Mouse (Mus musculus): Measurements from ENCODE around the gene Arid1b. TPM values are rescaled to one million over a fixed set of nuclear protein-coding genes. Genes with fewer than 3 reads are reported as not detected.

Arid1b gene
- polyA plus RNA-seq, 1 experiment: 2.6 TPM

DNA sequence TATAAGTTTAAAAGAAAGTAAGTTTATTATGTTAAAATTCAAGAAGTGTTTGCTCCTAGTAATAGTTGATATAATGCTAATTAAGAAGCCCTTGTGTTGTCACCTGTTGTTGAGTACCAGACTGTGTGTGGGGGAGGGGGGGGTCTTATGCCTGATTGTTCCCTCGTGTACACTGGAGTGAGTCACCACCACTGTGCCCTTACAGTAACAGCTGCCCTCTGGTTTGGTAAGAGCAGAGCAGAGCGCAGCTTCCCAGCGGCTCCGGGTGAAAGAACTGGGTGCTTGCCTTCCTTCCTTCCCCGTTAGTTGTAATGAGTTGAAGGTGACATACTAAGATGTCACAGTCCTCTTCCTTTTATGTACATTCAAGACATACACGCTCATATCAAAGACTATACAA, 271.5 kb downstream of the Arid1b start:
- TF ChIP-seq GATA1 (IDR thresholded peaks at IDR 0.05; ENCODE audit: low read length) (no peak), TAL1 (IDR thresholded peaks at IDR 0.05; ENCODE audit: low read length) (no peak)

DNA sequence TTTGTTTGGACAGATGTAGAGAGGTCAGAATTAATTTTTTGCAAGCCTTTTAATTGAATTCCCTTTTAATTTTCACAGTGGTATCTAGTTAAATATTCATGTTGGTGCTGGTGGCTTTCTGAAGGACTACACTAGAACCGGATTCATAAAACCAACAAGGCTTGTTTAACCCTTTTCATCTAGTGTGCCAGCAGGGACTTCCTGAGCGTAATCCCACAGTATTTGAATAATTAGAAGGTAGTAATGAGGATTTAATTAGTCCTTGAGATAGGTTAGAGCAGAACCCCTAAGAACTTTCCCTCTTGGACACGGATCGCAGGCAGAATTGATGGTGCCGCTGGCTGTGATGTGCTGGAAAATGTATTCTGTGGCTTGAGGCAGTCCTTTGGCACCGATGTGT, 273.6 kb downstream of the Arid1b start:
- Histone ChIP-seq H3K36me3 (ENCODE audit: control insufficient read depth) (peaks cover 23% of the 10 kb centered on the region), H3K27me3 (ENCODE audit: control insufficient read depth) (no peaks in the 10 kb centered on the region), H3K9me3 (ENCODE audit: control insufficient read depth, low read length) (no peaks in the 10 kb centered on the region)

More for the DNA sequence above, 271.5 kb downstream of the Arid1b start:
- Histone ChIP-seq H3K4me1 (ENCODE audit: control insufficient read depth) (no peaks in the 10 kb centered on the region), H3K36me3 (ENCODE audit: control insufficient read depth) (peaks cover 21% of the 10 kb centered on the region), H3K9me3 (ENCODE audit: control insufficient read depth, low read length) (no peaks in the 10 kb centered on the region), H3K4me3 (replicated peaks) (no peak overlapping the region), H3K27me3 (ENCODE audit: control insufficient read depth) (no peaks in the 10 kb centered on the region)

DNA sequence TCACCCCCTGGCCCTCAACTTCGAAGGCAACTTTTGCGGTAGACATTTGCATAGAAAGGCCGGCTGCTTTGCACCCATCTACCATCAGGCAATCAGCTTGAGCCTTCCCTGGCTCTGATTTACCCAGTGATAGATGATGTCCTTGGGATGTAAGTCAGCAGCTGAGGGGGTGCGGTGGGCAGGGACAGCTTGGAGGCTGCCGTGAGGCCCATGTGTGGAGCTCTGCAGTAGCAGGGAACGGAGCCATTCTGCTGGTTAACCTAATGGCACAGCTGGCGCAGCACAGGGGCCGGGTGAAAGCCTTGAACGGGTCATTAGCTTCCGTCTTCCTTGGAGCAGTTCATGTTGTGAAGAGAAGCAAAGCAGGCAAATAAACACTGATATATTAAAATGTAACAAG, 275.2 kb downstream of the Arid1b start:
- H3K36me3 ChIP-seq (ENCODE audit: control insufficient read depth): peaks cover 21% of the 10 kb centered on the region
- no peaks in the 10 kb centered on the region for H3K9me3 ChIP-seq (ENCODE audit: control insufficient read depth, low read length)
- H3K4me3 ChIP-seq (replicated peaks): no peak overlapping the region
- H3K4me1 ChIP-seq (ENCODE audit: control insufficient read depth): no peaks in the 10 kb centered on the region
- no peak for TF ChIP-seq GATA1 (IDR thresholded peaks at IDR 0.05; ENCODE audit: low read length)
- no peak for TF ChIP-seq TAL1 (IDR thresholded peaks at IDR 0.05; ENCODE audit: low read length)
- no peaks in the 10 kb centered on the region for H3K27me3 ChIP-seq (ENCODE audit: control insufficient read depth)

More for the DNA sequence above, 273.6 kb downstream of the Arid1b start:
- H3K4me1 ChIP-seq (ENCODE audit: control insufficient read depth): no peaks in the 10 kb centered on the region
- TF ChIP-seq TAL1 (IDR thresholded peaks at IDR 0.05; ENCODE audit: low read length) (no peak), GATA1 (IDR thresholded peaks at IDR 0.05; ENCODE audit: low read length) (no peak)
- no peak overlapping the region for H3K4me3 ChIP-seq (replicated peaks)

DNA sequence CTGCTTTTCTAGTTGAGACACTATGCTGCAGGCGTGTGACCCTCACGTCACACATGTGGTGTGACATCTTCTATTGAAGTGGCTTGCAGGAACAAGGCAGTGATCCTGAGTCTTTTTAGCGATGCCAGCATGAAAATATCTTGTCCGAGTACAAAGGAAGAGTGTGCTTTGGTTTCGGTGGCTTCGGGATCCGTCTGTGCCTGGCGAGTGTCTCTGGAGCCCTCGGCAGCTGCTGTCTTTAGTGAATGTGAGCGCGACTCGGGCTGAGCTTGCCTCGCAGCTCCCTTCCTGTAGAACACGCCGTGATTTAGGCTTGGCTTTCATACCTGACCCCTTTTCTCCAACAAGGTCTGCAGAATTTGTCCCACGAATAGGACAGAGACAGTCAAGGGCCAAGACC, 275.6 kb downstream of the Arid1b start:
- TF ChIP-seq GATA1 (IDR thresholded peaks at IDR 0.05; ENCODE audit: low read length): no peak
- TF ChIP-seq TAL1 (IDR thresholded peaks at IDR 0.05; ENCODE audit: low read length): no peak
- Histone ChIP-seq H3K4me3 (replicated peaks) (no peak overlapping the region), H3K9me3 (ENCODE audit: control insufficient read depth, low read length) (no peaks in the 10 kb centered on the region), H3K36me3 (ENCODE audit: control insufficient read depth) (peaks cover 16% of the 10 kb centered on the region), H3K27me3 (ENCODE audit: control insufficient read depth) (no peaks in the 10 kb centered on the region), H3K4me1 (ENCODE audit: control insufficient read depth) (no peaks in the 10 kb centered on the region)

DNA sequence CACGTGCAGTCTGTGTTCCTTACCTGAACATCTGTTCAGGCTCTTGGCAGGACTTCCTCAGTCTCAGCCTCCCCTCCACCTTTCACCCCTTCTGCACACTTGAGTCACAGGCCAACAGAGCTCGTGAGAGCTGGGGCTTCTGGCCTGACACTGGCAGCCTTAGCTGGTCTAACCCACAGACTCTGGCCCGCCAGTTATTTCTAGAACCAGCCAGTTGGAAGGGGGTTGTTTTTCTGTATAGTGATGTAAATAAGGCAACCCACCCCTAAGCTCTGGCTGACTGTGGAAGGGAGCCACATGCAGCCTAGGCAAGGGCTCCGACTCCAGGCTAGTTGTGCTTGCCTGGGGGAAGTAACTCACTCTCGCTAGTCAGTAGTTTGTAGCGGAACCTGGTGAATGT, 276.7 kb downstream of the Arid1b start:
- Histone ChIP-seq H3K36me3 (ENCODE audit: control insufficient read depth) (peaks cover 12% of the 10 kb centered on the region), H3K27me3 (ENCODE audit: control insufficient read depth) (no peaks in the 10 kb centered on the region), H3K4me1 (ENCODE audit: control insufficient read depth) (no peaks in the 10 kb centered on the region), H3K4me3 (replicated peaks) (no peak overlapping the region), H3K9me3 (ENCODE audit: control insufficient read depth, low read length) (no peaks in the 10 kb centered on the region)
- TF ChIP-seq GATA1 (IDR thresholded peaks at IDR 0.05; ENCODE audit: low read length) (no peak), TAL1 (IDR thresholded peaks at IDR 0.05; ENCODE audit: low read length) (no peak)

DNA sequence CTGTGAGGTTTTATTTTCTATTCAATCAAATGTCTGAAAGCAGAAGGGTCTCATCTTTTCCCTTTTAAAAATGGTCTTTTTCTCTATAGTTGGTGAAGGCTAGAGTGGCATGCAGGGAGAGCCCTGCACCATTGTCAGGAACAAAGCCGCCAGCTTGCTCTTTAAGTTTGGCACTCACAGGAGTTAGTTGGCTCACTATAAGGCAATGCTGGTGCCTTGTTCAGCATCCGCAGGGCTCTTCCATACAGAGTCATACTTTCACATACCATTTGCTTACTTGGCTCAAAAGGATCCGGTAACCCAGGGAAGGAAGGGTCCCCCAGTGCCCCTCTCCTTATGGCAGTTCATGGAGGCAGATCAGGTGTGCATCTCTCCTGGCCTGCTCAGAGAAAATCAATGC, 279.0 kb downstream of the Arid1b start:
- Histone ChIP-seq H3K4me1 (ENCODE audit: control insufficient read depth) (no peaks in the 10 kb centered on the region), H3K9me3 (ENCODE audit: control insufficient read depth, low read length) (no peaks in the 10 kb centered on the region), H3K27me3 (ENCODE audit: control insufficient read depth) (no peaks in the 10 kb centered on the region), H3K36me3 (ENCODE audit: control insufficient read depth) (peaks cover 4% of the 10 kb centered on the region), H3K4me3 (replicated peaks) (no peak overlapping the region)
- TF ChIP-seq TAL1 (IDR thresholded peaks at IDR 0.05; ENCODE audit: low read length) (no peak), GATA1 (IDR thresholded peaks at IDR 0.05; ENCODE audit: low read length) (no peak)

DNA sequence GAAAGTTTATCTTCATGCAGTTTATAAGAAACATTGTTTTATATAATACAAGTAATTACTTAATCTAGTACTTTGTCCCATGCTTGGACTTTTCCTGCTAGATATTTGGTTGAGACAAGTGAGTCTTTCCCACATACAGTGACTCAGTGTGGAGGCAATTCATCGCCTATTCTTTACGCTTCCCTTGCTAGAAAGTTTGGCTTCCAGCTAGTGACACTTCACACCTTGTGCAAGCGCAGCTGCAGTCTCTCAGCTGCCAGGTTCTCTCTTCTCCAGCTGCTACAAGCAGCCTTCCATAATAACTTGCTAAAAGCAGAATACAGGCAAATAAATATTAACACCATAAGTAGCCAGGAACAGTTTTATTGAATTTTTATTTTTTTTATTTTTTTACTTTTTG, 279.6 kb downstream of the Arid1b start:
- no peak for TF ChIP-seq GATA1 (IDR thresholded peaks at IDR 0.05; ENCODE audit: low read length)
- no peak for TF ChIP-seq TAL1 (IDR thresholded peaks at IDR 0.05; ENCODE audit: low read length)
- Histone ChIP-seq H3K4me1 (ENCODE audit: control insufficient read depth) (no peaks in the 10 kb centered on the region), H3K9me3 (ENCODE audit: control insufficient read depth, low read length) (no peaks in the 10 kb centered on the region), H3K27me3 (ENCODE audit: control insufficient read depth) (no peaks in the 10 kb centered on the region), H3K36me3 (ENCODE audit: control insufficient read depth) (peaks cover 4% of the 10 kb centered on the region), H3K4me3 (replicated peaks) (no peak overlapping the region)

DNA sequence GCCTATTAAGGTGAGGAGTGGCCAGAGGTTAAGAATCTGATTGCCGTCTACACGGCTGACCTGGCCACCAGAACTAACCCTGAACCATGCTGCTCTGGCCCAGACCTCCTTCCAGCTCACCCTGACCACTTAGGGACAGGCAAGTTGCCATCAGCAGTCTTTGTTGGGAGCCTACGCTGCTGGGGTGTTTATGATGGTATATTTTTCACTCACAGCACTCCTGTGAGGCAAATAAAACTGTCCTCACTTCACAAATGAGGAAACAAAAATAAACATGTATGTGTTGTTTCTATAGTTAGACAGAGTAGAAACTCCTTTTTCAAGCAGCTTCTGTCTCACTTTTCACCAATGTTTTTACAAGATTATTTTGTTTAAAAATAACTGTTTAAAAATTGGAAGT, 280.3 kb downstream of the Arid1b start:
- H3K36me3 ChIP-seq (ENCODE audit: control insufficient read depth): peaks cover 11% of the 10 kb centered on the region
- H3K4me3 ChIP-seq (replicated peaks): no peak overlapping the region
- no peaks in the 10 kb centered on the region for H3K27me3 ChIP-seq (ENCODE audit: control insufficient read depth)
- TF ChIP-seq TAL1 (IDR thresholded peaks at IDR 0.05; ENCODE audit: low read length) (no peak), GATA1 (IDR thresholded peaks at IDR 0.05; ENCODE audit: low read length) (no peak)
- H3K4me1 ChIP-seq (ENCODE audit: control insufficient read depth): no peaks in the 10 kb centered on the region
- no peaks in the 10 kb centered on the region for H3K9me3 ChIP-seq (ENCODE audit: control insufficient read depth, low read length)

DNA sequence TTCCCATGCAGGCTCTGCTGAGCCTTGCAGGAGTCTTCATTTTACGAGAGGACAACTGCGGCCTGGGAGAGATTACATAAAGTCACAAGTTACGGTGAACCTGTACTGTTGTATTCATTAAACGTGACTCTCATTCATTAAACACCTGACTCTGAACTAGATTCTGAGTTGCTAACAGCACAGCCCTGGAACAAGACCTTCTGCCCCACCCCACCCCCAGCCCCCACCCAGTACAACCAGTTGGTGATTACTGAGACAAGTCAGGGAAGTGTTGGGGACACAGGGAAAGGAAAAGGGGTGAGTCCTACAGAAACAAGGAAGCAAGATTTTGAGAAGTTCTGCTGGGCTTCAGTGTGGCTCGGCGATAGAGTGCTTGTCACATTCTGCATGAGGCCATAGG, 281.6 kb downstream of the Arid1b start:
- TF ChIP-seq GATA1 (IDR thresholded peaks at IDR 0.05; ENCODE audit: low read length) (no peak), TAL1 (IDR thresholded peaks at IDR 0.05; ENCODE audit: low read length) (no peak)
- Histone ChIP-seq H3K9me3 (ENCODE audit: control insufficient read depth, low read length) (no peaks in the 10 kb centered on the region), H3K36me3 (ENCODE audit: control insufficient read depth) (peaks cover 14% of the 10 kb centered on the region)

DNA sequence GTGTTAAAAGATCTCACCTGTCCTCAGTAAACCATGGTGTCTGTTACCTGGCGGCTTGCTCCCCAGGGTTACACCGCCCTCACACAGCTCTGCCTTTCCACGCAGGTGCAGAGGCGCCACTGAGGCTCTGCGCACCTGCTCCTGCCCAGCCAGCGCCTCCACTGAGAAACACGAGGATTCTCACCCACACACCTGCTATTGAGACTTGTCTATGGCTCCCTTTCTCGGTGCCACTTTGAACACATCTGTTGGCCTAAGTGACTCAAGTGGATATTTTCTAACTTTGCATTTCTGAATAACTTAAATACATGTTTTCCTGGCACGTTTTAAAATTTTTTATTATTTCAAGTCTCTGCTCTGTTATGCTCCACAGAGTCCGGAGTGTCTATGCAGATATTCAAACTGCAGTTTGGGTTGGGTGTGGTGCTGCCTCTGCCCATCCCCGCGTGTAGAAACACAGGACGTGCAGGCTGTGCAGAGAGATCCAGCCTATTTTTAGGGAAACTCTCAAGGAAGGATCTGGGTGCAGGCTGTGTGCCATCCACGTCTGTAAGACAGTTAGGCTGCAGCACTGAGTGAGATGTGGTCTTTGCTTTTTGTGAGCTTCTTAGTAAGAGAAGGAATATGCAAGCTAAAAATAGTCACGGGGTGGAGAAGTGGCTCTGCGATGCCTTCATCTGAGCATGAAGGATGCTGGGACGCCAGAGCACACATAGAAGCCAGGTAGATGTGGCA, 283.2 kb downstream of the Arid1b start:
- Histone ChIP-seq H3K9me3 (ENCODE audit: control insufficient read depth, low read length) (no peaks in the 10 kb centered on the region), H3K27me3 (ENCODE audit: control insufficient read depth) (no peaks in the 10 kb centered on the region), H3K4me1 (ENCODE audit: control insufficient read depth) (no peaks in the 10 kb centered on the region), H3K4me3 (replicated peaks) (no peak overlapping the region), H3K36me3 (ENCODE audit: control insufficient read depth) (peaks cover 12% of the 10 kb centered on the region)
- TF ChIP-seq GATA1 (IDR thresholded peaks at IDR 0.05; ENCODE audit: low read length) (no peak), TAL1 (IDR thresholded peaks at IDR 0.05; ENCODE audit: low read length) (no peak)

More for the DNA sequence above, 281.6 kb downstream of the Arid1b start:
- Histone ChIP-seq H3K4me3 (replicated peaks) (no peak overlapping the region), H3K27me3 (ENCODE audit: control insufficient read depth) (no peaks in the 10 kb centered on the region), H3K4me1 (ENCODE audit: control insufficient read depth) (no peaks in the 10 kb centered on the region)
